Mouse (Mus musculus) liver, embryonic 15.5 days (tissue): ENCODE data around the gene Abca12. TPM values are rescaled to one million over a fixed set of nuclear protein-coding genes. Genes with fewer than 3 reads are reported as not detected.
A peak's percentile ranks its signal among the peaks of the same experiment; 100 is the strongest.

Experiments used
- ATAC-seq: fragments of 200-750 bp; cut with Nextera tagmentation; 2 replicates; pipeline ENCODE4 v1.8.0; 2017; ENCODE audit warnings: moderate number of reproducible peaks, mild to moderate bottlenecking, moderate library complexity; ENCODE audit not compliant: insufficient read depth
- H3K27ac ChIP-seq: fragments of 300-500 bp; sonication (generic); replicated peaks from 2 replicates; pipeline ENCODE4 v1.5.1; 2015; ENCODE audit warnings: mild to moderate bottlenecking, inconsistent platforms
- H3K27me3 ChIP-seq: fragments of 300-500 bp; sonication (generic); 2 replicates; pipeline ENCODE4 v1.6.1; 2015; ENCODE audit warnings: mild to moderate bottlenecking, inconsistent platforms
- H3K36me3 ChIP-seq: fragments of 300-500 bp; sonication (generic); replicated peaks from 2 replicates; pipeline ENCODE4 v1.6.1; 2015; ENCODE audit warnings: moderate library complexity, mild to moderate bottlenecking, inconsistent platforms
- H3K4me1 ChIP-seq: fragments of 300-500 bp; sonication (generic); replicated peaks from 2 replicates; pipeline ENCODE4 v1.6.1; 2015; ENCODE audit warnings: inconsistent platforms
- H3K4me2 ChIP-seq: fragments of 300-500 bp; sonication (generic); 2 replicates; pipeline ENCODE4 v1.6.1; 2015; ENCODE audit warnings: moderate library complexity, mild to moderate bottlenecking, inconsistent platforms
- H3K4me3 ChIP-seq: fragments of 300-500 bp; sonication (generic); replicated peaks from 2 replicates; pipeline ENCODE4 v1.5.1; 2015; ENCODE audit warnings: mild to moderate bottlenecking, inconsistent platforms
- H3K9ac ChIP-seq: fragments of 300-500 bp; sonication (generic); 2 replicates; pipeline ENCODE4 v1.6.1; 2015; ENCODE audit warnings: moderate library complexity, mild to moderate bottlenecking, inconsistent platforms
- H3K9me3 ChIP-seq: fragments of 300-500 bp; sonication (generic); replicated peaks from 2 replicates; pipeline ENCODE4 v1.6.1; 2016; ENCODE audit warnings: inconsistent platforms
- WGBS: fragments of 180-500 bp; shearing (Covaris S2); methylation state at CpG from one replicate; pipeline ENCODE4 v1.1.7; 2015; ENCODE audit warnings: mixed read lengths; ENCODE audit not compliant: insufficient replicate concordance; 5-methylcytosine and 5-hydroxymethylcytosine counted together
- polyA plus RNA-seq: library from polyadenylated mRNA; unstranded; fragments of >200 nt; fragmentation: Nextera tagmentation; extraction: Ambion mirVana; gene quantifications from 2 replicates; pipeline ENCODE4 v1.2.1, GENCODE M21; 2015

The Abca12 gene
- polyA plus RNA-seq, 1 experiment from 2014 or later: not detected

DNA sequence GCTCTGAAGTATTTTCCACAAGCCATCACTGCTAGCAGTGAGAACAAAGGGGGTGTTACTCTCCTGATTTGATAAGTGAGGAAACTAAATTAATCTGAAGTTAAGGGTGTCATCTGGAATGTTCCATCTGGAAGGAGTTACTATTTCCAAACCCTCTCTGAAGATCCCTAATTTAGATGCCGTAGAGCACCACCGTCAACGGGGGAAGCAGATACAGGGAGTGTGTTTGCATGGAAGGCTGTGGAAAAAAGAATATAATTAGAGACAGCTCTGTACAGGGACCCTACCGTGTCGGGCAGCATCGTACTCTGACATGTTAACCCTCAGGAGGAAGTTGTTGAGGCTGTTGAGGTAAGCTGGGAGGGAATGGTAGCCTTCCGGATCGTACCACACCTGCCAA is 142.6 kb downstream of the Abca12 start:
- Histone ChIP-seq H3K9me3 (no peaks in the 10 kb centered on the region), H3K4me3 (no peak overlapping the region), H3K27ac (no peak overlapping the region), H3K9ac (no peak overlapping the region), H3K27me3 (no peaks in the 10 kb centered on the region), H3K4me2 (no peak overlapping the region), H3K36me3 (no peaks in the 10 kb centered on the region), H3K4me1 (no peaks in the 10 kb centered on the region)
- no peak for ATAC-seq
- WGBS: 57% methylated on average over 8 of the region's 8 CpGs

- ATAC-seq: no peak
- Histone ChIP-seq H3K27ac (no peak overlapping the region), H3K36me3 (no peaks in the 10 kb centered on the region), H3K9ac (no peak overlapping the region), H3K4me1 (no peaks in the 10 kb centered on the region), H3K4me2 (no peak overlapping the region), H3K27me3 (no peaks in the 10 kb centered on the region), H3K4me3 (no peak overlapping the region), H3K9me3 (no peaks in the 10 kb centered on the region)
- 81% methylated on average over 3 of the region's 3 CpGs for WGBS
Measured at GRCm38 (mm10) chr1:71270083-71270482, 144.6 kb downstream of the Abca12 start.

- H3K4me2 ChIP-seq: no peak overlapping the region
- no peaks in the 10 kb centered on the region for H3K27me3 ChIP-seq
- no peaks in the 10 kb centered on the region for H3K4me1 ChIP-seq
- H3K27ac ChIP-seq: no peak overlapping the region
- 78% methylated on average over 8 of the region's 8 CpGs for WGBS
- H3K36me3 ChIP-seq: no peaks in the 10 kb centered on the region
- no peak for ATAC-seq
- H3K4me3 ChIP-seq: no peak overlapping the region
- H3K9me3 ChIP-seq: no peaks in the 10 kb centered on the region
- no peak overlapping the region for H3K9ac ChIP-seq
Measured at GRCm38 (mm10) chr1:71266630-71267029, 148.1 kb downstream of the Abca12 start.

DNA sequence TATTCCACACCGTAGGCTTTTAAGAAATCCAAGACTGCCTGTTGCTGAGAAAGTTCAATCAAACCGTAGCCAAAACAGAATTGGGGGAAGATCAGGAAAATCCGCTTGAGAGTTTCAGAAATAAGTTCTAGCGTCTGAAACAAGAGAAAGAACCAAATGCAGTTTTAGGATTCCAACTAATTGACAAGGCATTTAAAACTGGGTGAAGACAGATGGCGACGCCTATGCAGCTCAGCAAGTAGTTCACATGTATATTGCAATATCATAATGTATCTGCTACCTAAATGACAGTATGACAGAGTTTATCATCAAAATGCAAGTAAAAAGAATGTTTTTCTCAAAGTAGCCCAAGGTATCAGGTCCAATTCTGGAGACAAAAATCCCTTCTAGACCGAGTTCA is 151.2 kb downstream of the Abca12 start:
- H3K27me3 ChIP-seq: no peaks in the 10 kb centered on the region
- H3K9me3 ChIP-seq: no peaks in the 10 kb centered on the region
- whole genome bisulfite sequencing: 78% methylated on average over 7 of the region's 7 CpGs
- H3K4me1 ChIP-seq: no peaks in the 10 kb centered on the region
- no peak for ATAC-seq
- no peak overlapping the region for H3K4me2 ChIP-seq
- H3K9ac ChIP-seq: no peak overlapping the region
- H3K27ac ChIP-seq: no peak overlapping the region
- H3K36me3 ChIP-seq: no peaks in the 10 kb centered on the region
- H3K4me3 ChIP-seq: no peak overlapping the region

DNA sequence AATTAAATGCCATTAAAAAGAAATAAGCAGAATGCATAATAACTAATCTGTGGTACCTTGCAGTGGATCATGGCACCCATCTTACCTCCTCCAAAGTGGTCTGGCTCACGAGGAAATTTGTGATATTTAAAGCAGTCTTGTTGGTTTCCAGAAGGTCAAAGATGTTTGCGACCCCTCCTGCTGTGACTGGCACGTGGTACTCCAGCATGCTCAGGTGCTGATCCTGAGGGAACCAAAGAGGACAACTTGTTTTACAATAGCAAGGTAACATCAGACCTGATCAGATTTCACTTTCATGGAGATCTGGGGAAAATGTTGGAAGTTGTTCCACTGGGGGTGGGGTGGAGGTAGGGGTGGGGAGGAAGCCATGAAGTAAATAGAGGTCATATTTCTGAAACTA is 170.1 kb downstream of the Abca12 start:
- 44% methylated on average over 3 of the region's 3 CpGs for WGBS
- ATAC-seq: no peak
- no peak overlapping the region for H3K4me2 ChIP-seq
- no peak overlapping the region for H3K27ac ChIP-seq
- no peak overlapping the region for H3K4me3 ChIP-seq
- no peaks in the 10 kb centered on the region for H3K36me3 ChIP-seq
- no peaks in the 10 kb centered on the region for H3K4me1 ChIP-seq
- no peaks in the 10 kb centered on the region for H3K27me3 ChIP-seq
- H3K9me3 ChIP-seq: no peaks in the 10 kb centered on the region
- no peak overlapping the region for H3K9ac ChIP-seq

DNA sequence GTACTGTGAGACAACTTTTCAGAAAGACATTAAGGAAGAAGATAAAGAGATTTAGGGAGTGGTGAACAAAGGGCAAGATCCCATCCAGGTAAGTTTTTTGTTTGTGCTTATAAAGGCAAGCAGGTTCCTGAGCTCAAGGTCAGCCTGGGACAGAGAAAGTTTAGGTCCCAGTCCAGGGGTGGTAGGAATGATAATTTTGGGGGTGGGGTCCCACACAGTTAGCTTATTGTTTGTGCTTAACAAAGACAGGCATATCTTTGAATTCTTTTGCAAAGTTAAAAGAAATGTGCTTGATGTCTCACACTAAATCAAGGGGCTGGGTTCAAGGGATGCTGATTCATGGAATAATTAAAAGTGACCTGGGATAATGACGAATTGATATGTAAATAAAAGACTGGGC is 173.3 kb downstream of the Abca12 start:
- 26% methylated on average over 1 of the region's 1 CpGs for WGBS
- H3K27ac ChIP-seq: no peak overlapping the region
- H3K4me3 ChIP-seq: no peak overlapping the region
- no peak overlapping the region for H3K4me2 ChIP-seq
- H3K27me3 ChIP-seq: no peaks in the 10 kb centered on the region
- no peaks in the 10 kb centered on the region for H3K36me3 ChIP-seq
- no peaks in the 10 kb centered on the region for H3K4me1 ChIP-seq
- H3K9me3 ChIP-seq: no peaks in the 10 kb centered on the region
- no peak for ATAC-seq
- H3K9ac ChIP-seq: no peak overlapping the region

GRCm38 (mm10) chr1:71239586-71239985 is 175.1 kb downstream of the Abca12 start:
- H3K27ac ChIP-seq: no peak overlapping the region

GRCm38 (mm10) chr1:71235335-71235734 is 179.4 kb downstream of the Abca12 start:
- Histone ChIP-seq H3K36me3 (no peaks in the 10 kb centered on the region), H3K9me3 (no peaks in the 10 kb centered on the region), H3K27me3 (no peaks in the 10 kb centered on the region), H3K4me1 (no peaks in the 10 kb centered on the region), H3K9ac (no peak overlapping the region), H3K4me2 (no peak overlapping the region), H3K27ac (no peak overlapping the region), H3K4me3 (no peak overlapping the region)
- 60% methylated on average over 3 of the region's 3 CpGs for WGBS
- no peak for ATAC-seq

More at GRCm38 (mm10) chr1:71239586-71239985, 175.1 kb downstream of the Abca12 start:
- H3K36me3 ChIP-seq: no peaks in the 10 kb centered on the region
- no peak overlapping the region for H3K4me3 ChIP-seq
- H3K27me3 ChIP-seq: no peaks in the 10 kb centered on the region
- WGBS: 51% methylated on average over 4 of the region's 4 CpGs
- no peak overlapping the region for H3K4me2 ChIP-seq
- no peak overlapping the region for H3K9ac ChIP-seq
- H3K4me1 ChIP-seq: no peaks in the 10 kb centered on the region
- ATAC-seq: no peak
- no peaks in the 10 kb centered on the region for H3K9me3 ChIP-seq

DNA sequence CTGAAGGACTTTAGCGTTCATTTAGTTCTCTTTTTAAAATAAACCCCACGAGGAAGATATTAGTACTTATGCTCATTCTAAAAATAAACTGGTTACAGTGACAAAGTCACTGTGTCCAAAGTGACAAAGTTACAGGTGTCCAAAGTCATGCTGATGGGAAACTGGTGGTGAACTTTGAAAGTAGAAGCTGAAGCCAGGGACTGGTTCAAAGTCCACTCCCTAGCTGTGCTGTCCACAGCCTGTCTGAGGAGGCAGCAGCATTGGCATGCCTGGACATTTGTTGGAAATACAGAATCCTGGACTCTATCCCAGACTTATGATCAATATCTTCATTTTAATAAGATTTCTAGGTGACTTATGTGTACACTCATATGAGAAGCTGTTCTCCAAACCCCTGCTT is 183.5 kb downstream of the Abca12 start:
- Histone ChIP-seq H3K4me1 (no peaks in the 10 kb centered on the region), H3K27ac (no peak overlapping the region), H3K27me3 (no peaks in the 10 kb centered on the region), H3K36me3 (no peaks in the 10 kb centered on the region), H3K4me3 (no peak overlapping the region), H3K9me3 (no peaks in the 10 kb centered on the region), H3K9ac (no peak overlapping the region), H3K4me2 (no peak overlapping the region)
- WGBS: 22% methylated on average over 2 of the region's 2 CpGs
- peak; percentile 49 for ATAC-seq

GRCm38 (mm10) chr1:71203581-71203980 is 211.1 kb downstream of the Abca12 start:
- no peak overlapping the region for H3K4me2 ChIP-seq
- H3K9me3 ChIP-seq: no peaks in the 10 kb centered on the region
- no peak overlapping the region for H3K9ac ChIP-seq
- H3K27me3 ChIP-seq: no peaks in the 10 kb centered on the region
- no peak overlapping the region for H3K27ac ChIP-seq
- H3K4me1 ChIP-seq: no peaks in the 10 kb centered on the region
- H3K4me3 ChIP-seq: no peak overlapping the region
- 57% methylated on average over 4 of the region's 4 CpGs for WGBS
- ATAC-seq: no peak
- H3K36me3 ChIP-seq: no peaks in the 10 kb centered on the region

DNA sequence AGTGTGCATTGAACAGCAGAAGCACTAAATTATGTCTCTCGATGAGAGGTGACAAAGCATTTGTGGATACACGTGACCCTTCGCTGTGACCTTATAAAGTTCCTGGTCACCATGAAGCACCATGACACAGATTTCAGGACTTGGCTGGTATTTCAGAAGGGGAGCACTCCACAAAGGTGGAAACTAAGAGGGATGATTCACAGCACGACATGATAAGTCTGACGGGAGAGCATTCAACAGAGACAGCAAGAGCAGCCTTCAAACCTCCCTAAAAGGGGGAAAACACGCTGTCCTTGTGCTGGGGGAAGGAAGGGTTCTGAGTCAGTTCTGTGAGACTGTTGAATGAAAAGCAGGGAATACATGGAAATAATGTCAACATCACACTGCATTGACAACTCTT is 218.5 kb downstream of the Abca12 start:
- no peaks in the 10 kb centered on the region for H3K4me1 ChIP-seq
- no peaks in the 10 kb centered on the region for H3K36me3 ChIP-seq
- 72% methylated on average over 6 of the region's 6 CpGs for WGBS
- H3K4me3 ChIP-seq: no peak overlapping the region
- no peak overlapping the region for H3K27ac ChIP-seq
- H3K27me3 ChIP-seq: no peaks in the 10 kb centered on the region
- H3K4me2 ChIP-seq: no peak overlapping the region
- no peak for ATAC-seq
- H3K9ac ChIP-seq: no peak overlapping the region
- H3K9me3 ChIP-seq: no peaks in the 10 kb centered on the region

DNA sequence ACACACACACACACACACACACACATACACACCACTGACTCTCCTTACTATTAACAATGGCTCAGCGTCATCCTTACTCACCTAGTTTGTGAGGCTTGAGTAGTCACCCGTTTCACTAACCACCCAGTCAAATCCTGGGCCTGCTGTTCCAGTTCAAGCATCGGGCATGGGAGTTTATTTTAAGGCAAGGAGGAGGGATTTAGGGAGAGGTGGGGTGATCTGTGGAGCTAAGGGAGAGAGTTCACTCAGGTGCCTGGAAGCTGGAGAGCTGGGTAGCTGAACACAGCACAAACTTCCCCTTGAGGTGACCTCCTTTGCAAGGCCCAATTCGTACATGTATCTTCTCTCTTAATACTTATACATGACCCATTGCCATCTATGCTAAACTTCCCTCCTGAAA is 219.4 kb downstream of the Abca12 start:
- no peaks in the 10 kb centered on the region for H3K36me3 ChIP-seq
- no peak overlapping the region for H3K27ac ChIP-seq
- no peak for ATAC-seq
- H3K4me3 ChIP-seq: no peak overlapping the region
- no peak overlapping the region for H3K4me2 ChIP-seq
- WGBS: 63% methylated on average over 4 of the region's 4 CpGs
- no peaks in the 10 kb centered on the region for H3K4me1 ChIP-seq
- no peak overlapping the region for H3K9ac ChIP-seq
- H3K9me3 ChIP-seq: no peaks in the 10 kb centered on the region
- no peaks in the 10 kb centered on the region for H3K27me3 ChIP-seq
